Mouse (Mus musculus) limb, embryonic 14.5 days (tissue): ENCODE results near the gene Scn1b. TPM values are rescaled to one million over a fixed set of nuclear protein-coding genes. Genes with fewer than 3 reads are reported as not detected.
A peak's percentile ranks its signal among the peaks of the same experiment; 100 is the strongest.

Experiments
- ATAC-seq: fragments of 200-750 bp; cut with Nextera tagmentation; 2 replicates; pipeline ENCODE4 v1.8.0; 2017; ENCODE audit warnings: low read depth, moderate number of reproducible peaks, moderate TSS enrichment; ENCODE audit not compliant: low FRiP score
- DNase-seq: peaks from one replicate; pipeline ENCODE4 v3.0.0-alpha.2; 2015; ENCODE audit warnings: low spot score
- H3K27ac ChIP-seq: fragments of 300-500 bp; sonication (generic); replicated peaks from 2 replicates; pipeline ENCODE4 v1.5.1; 2014; ENCODE audit warnings: low read depth, mild to moderate bottlenecking, low read length, moderate library complexity, mixed read lengths
- H3K27me3 ChIP-seq: fragments of 300-500 bp; sonication (generic); 2 replicates; pipeline ENCODE4 v1.6.1; 2014; ENCODE audit warnings: low read length, mixed read lengths; ENCODE audit not compliant: control insufficient read depth, insufficient read depth
- H3K36me3 ChIP-seq: fragments of 300-500 bp; sonication (generic); 2 replicates; pipeline ENCODE4 v1.6.1; 2014; ENCODE audit warnings: mild to moderate bottlenecking, low read length, moderate library complexity, mixed read lengths; ENCODE audit not compliant: control insufficient read depth, insufficient read depth
- H3K4me1 ChIP-seq: fragments of 300-500 bp; sonication (generic); 2 replicates; pipeline ENCODE4 v1.6.1; 2014; ENCODE audit warnings: antibody characterized with exemption, low read length, mixed read lengths; ENCODE audit not compliant: control insufficient read depth, insufficient read depth
- H3K4me2 ChIP-seq: fragments of 300-500 bp; sonication (generic); replicated peaks from 2 replicates; pipeline ENCODE4 v1.6.1; 2014; ENCODE audit warnings: low read depth, mild to moderate bottlenecking, low read length, moderate library complexity; ENCODE audit not compliant: severe bottlenecking
- H3K4me3 ChIP-seq: fragments of 300-500 bp; sonication (generic); replicated peaks from 2 replicates; pipeline ENCODE4 v1.5.1; 2014; ENCODE audit warnings: low read length
- H3K9ac ChIP-seq: fragments of 300-500 bp; sonication (generic); 2 replicates; pipeline ENCODE4 v1.6.1; 2014; ENCODE audit warnings: mild to moderate bottlenecking, low read depth, low read length, moderate library complexity; ENCODE audit not compliant: severe bottlenecking
- H3K9me3 ChIP-seq: fragments of 300-500 bp; sonication (generic); 2 replicates; pipeline ENCODE4 v1.6.1; 2016; ENCODE audit warnings: low read length; ENCODE audit not compliant: control insufficient read depth
- POLR2A ChIP-seq: fragments of 200-500 bp; IDR thresholded peaks from 2 replicates; pipeline ENCODE4 v1.8.0; 2012; ENCODE audit warnings: inconsistent platforms, mild to moderate bottlenecking, moderate library complexity, borderline replicate concordance; ENCODE audit not compliant: insufficient read depth, insufficient read length; ENCODE audit errors: extremely low read depth
- WGBS: fragments of 180-500 bp; shearing (Covaris S2); extraction: QIAGEN DNeasy Blood & Tissue Kit; methylation state at CpG from one replicate; pipeline ENCODE4 v1.1.7; 2014; 5-methylcytosine and 5-hydroxymethylcytosine counted together
- polyA plus RNA-seq, 2 experiments: library from polyadenylated mRNA; depleted of rRNA in 1 of 2; stranded (reverse) in 1 of 2; unstranded in 1 of 2; fragments of >200 nt; fragmentation: Nextera tagmentation in 1 of 2; extraction: Ambion mirVana in 1 of 2; gene quantifications; 2 replicates each; pipeline versions ENCODE4 v1.2.1 to v1.2.3; 2012 to 2014

The Scn1b gene
- polyA plus RNA-seq, 2 experiments, result 6.5 to 15.0 TPM

- Histone ChIP-seq H3K27me3 (no peaks in the 10 kb centered on the region), H3K4me1 (peaks cover 31% of the 10 kb centered on the region), H3K27ac (peak overlapping the region; percentile 93), H3K9ac (peak overlapping the region; percentile 93), H3K4me3 (peak overlapping the region; percentile 69), H3K9me3 (no peaks in the 10 kb centered on the region), H3K4me2 (peak overlapping the region; percentile 81), H3K36me3 (no peaks in the 10 kb centered on the region)
- 20% methylated on average over 17 of the region's 23 CpGs for WGBS
- ATAC-seq (peak; percentile 67), DNase-seq (peak; percentile 59)
- peak; percentile 63; the same call in 1 of the 2 replicates for TF ChIP-seq POLR2A
These were observed 24.8 kb upstream of the Scn1b start for GRCm38 (mm10) chr7:31151301-31152241.

- under 1% methylated on average over 54 of the region's 63 CpGs for WGBS
- peak; percentile 90 for ATAC-seq
- DNase-seq, result peak; percentile 85
- H3K4me2 ChIP-seq, result peak overlapping the region; percentile 81
- peaks cover 28% of the 10 kb centered on the region for H3K4me1 ChIP-seq
- peak overlapping the region; percentile 69 for H3K4me3 ChIP-seq
- peak overlapping the region; percentile 93 for H3K9ac ChIP-seq
- no peaks in the 10 kb centered on the region for H3K27me3 ChIP-seq
- H3K36me3 ChIP-seq, result no peaks in the 10 kb centered on the region
- H3K9me3 ChIP-seq, result no peaks in the 10 kb centered on the region
- peak; percentile 53; the same call in 1 of the 2 replicates for TF ChIP-seq POLR2A
- peak overlapping the region; percentile 93 for H3K27ac ChIP-seq
These were observed 23.9 kb upstream of the Scn1b start for GRCm38 (mm10) chr7:31150566-31151300.

DNA sequence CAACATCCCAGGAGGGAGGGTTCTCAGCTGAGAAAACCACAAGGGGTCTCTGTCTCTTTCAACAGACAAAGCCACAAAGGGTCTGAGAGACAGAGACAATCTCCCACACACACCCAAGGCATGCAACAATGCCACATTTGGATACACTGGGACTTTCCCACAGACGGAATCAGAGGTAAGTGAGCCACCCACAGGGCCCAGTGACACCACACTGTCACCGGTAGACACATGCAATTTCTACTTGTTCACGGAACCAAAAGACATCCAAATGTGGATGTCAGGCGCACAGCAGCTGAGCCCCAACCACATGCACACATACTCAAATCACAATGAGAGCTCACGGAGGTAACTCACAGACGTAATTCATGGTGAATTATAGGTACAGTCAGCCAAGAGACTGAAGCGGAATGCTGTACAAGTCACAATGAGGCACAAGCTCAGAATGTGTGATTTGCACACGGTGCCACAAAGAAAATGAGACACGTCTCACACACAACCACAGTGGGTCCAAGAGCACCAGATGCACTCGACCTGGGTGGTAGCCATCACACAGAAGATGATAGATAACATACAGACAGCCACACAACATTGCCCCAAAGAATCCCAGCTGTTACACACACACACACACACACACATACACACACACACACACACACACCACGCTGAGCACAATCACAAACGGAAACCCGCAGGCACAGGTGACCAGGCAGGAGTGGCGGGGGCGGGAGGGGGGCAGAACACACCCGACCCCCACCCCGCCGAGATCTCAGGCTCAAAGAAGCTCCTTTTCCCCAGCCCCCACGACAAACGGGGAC, 23.2 kb upstream of the Scn1b start:
- TF ChIP-seq POLR2A, result no peak
- peaks cover 27% of the 10 kb centered on the region for H3K4me1 ChIP-seq
- H3K9ac ChIP-seq, result peak overlapping the region; percentile 93
- peaks cover 7% of the 10 kb centered on the region; the same call in 1 of the 2 replicates for H3K36me3 ChIP-seq
- no peaks in the 10 kb centered on the region for H3K27me3 ChIP-seq
- WGBS, result 1% methylated on average over 20 of the region's 20 CpGs
- no peaks in the 10 kb centered on the region for H3K9me3 ChIP-seq
- ATAC-seq, result no peak
- H3K4me3 ChIP-seq, result peak overlapping the region; percentile 69
- H3K4me2 ChIP-seq, result peak overlapping the region; percentile 81
- H3K27ac ChIP-seq, result peak overlapping the region; percentile 93
- DNase-seq, result peak; percentile 6

DNA sequence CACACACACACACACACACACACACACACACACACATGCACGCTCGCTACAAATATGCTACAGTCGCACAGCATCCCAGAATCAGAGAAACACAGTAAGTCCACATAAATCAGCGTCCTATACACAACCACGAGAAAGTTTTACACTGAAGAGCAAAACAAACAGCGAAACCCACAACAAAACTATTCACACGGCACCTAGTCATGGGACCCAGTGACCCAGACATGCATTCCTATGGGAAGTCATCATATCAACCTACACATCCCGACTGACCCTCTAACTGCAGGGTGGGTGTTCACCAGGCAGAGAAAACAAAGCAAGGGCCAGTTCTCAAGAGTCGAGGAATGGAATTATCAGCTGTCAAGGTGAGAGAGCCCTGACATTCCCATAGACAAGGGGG, 22.5 kb upstream of the Scn1b start:
- DNase-seq (no peak), ATAC-seq (no peak)
- TF ChIP-seq POLR2A, result no peak
- Histone ChIP-seq H3K27me3 (no peaks in the 10 kb centered on the region), H3K4me3 (peak overlapping the region; percentile 69), H3K9me3 (no peaks in the 10 kb centered on the region), H3K36me3 (peaks cover 9% of the 10 kb centered on the region), H3K9ac (peak overlapping the region; percentile 93), H3K27ac (0 out of 2 replicates have a peak overlapping the region, but pooled peaks have one; percentile 38), H3K4me2 (peak overlapping the region; percentile 81), H3K4me1 (peaks cover 27% of the 10 kb centered on the region)
- 35% methylated on average over 9 of the region's 9 CpGs for WGBS

DNA sequence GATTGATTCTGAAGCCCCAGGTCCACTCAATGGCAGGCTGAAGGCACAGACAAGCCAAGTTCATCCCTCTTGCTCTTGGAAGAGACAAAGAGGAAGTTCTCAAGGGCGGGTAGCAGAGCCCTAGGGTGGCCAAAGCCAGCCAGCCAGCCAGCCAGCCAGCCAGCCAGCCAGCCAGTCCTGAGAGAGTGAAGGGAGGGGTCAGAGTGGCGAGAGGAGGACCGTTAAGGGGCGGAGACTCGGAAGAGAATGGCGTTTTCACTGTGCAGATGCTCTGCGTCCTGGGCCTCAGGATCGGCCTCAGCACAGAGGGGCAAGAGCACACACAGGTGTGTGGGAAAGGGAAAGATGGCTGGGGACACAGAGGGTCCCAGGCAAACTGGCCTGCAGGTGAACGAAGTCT, 22.0 kb upstream of the Scn1b start:
- Histone ChIP-seq H3K9ac (peak overlapping the region; percentile 93), H3K4me3 (peak overlapping the region; percentile 69), H3K4me1 (peaks cover 27% of the 10 kb centered on the region), H3K27ac (0 out of 2 replicates have a peak overlapping the region, but pooled peaks have one; percentile 43), H3K36me3 (peaks cover 10% of the 10 kb centered on the region), H3K9me3 (no peaks in the 10 kb centered on the region), H3K4me2 (peak overlapping the region; percentile 81), H3K27me3 (no peaks in the 10 kb centered on the region)
- WGBS, result 30% methylated on average over 4 of the region's 9 CpGs
- no peak for ATAC-seq
- no peak for TF ChIP-seq POLR2A
- DNase-seq, result no peak
